In the genomic region with DNA sequence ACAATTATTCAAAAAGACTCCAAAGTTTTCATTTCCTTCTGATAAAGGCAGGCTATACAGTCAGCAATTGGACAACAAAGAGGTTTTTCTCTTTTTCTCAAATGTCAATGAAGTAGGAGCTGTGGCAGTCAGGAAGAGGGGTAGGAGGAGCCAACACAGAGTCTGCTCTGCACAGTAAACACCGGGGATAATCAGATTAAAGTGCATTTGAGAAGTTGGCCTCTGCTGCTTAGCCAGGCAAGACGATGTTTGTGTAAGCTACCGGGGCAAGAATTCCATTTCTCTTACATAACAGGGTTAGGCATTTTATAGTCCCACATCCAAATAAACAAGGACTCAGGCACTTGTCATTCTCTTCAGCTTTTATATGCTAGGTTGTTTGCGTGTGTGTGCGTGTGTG, we compare ENCODE assay signal across 11 mouse cellular contexts.
DNase-seq lines count a peak whose midpoint lies in the region; ATAC-seq lines count a peak whose summit lies in the region.
"Had no signal": no experiment of that assay in that cellular context is flagged by ENCODE, and none has a peak within 500 bp of the region (broad histone marks: within the 10 kb centered on the region; RNA-seq: fewer than 3 reads in every experiment).

No protein-coding gene starts in this region.

- DNase-seq in kidney, adult 8-10 months = peak; percentile 55 to 84
- DNase-seq in left cerebral cortex, adult 8-10 months (ENCODE audit: low spot score in 2 of 2) = no peak
- DNase-seq: cerebellum, adult 2 months had no signal

- ATAC-seq in hindbrain, embryonic 16.5 days = 0 out of 2 replicates have a peak, but pooled peaks have one; percentile 37
- no peak for ATAC-seq in hindbrain, embryonic 13.5 days (ENCODE audit: low FRiP score)
- peak; percentile 71; the same call in 1 of the 2 replicates for ATAC-seq in midbrain, embryonic 13.5 days
- no peak for ATAC-seq in frontal cortex, adult (ENCODE audit: low TSS enrichment)
- ATAC-seq in cerebellum, adult (ENCODE audit: insufficient number of reproducible peaks, low FRiP score, low TSS enrichment) = no peak
- ATAC-seq: forebrain, embryonic 14.5 days had no signal

- H3K4me1 ChIP-seq in hindbrain, embryonic 16.5 days (ENCODE audit: control insufficient read depth, insufficient read depth, low read depth, low read length) = no peaks in the 10 kb centered on the region; the same call in 1 of the 2 replicates
- no peaks in the 10 kb centered on the region; the same call in 1 of the 2 replicates for H3K4me1 ChIP-seq in hindbrain, embryonic 13.5 days (replicated peaks)
- H3K4me1 ChIP-seq in brown adipose tissue, adult 24 weeks (ENCODE audit: control insufficient read depth, insufficient read depth, insufficient read length, low read length) = peaks cover 5% of the 10 kb centered on the region; the same call in 1 of the 2 replicates
- peaks cover 9% of the 10 kb centered on the region; the same call in 1 of the 2 replicates for H3K4me1 ChIP-seq in midbrain, embryonic 13.5 days (replicated peaks)

- H3K9me3 ChIP-seq in hindbrain, embryonic 16.5 days (ENCODE audit: control insufficient read depth, low read length) = no peaks in the 10 kb centered on the region
- H3K9me3 ChIP-seq in hindbrain, embryonic 13.5 days = no peaks in the 10 kb centered on the region
- H3K9me3 ChIP-seq in midbrain, embryonic 13.5 days = no peaks in the 10 kb centered on the region
- H3K9me3 ChIP-seq: limb, embryonic 15.5 days had no signal

- H3K9ac ChIP-seq in hindbrain, embryonic 16.5 days (ENCODE audit: low read depth, low read length) = no peak overlapping the region
- no peak overlapping the region for H3K9ac ChIP-seq in hindbrain, embryonic 13.5 days
- H3K9ac ChIP-seq in midbrain, embryonic 13.5 days (replicated peaks) = no peak overlapping the region
- H3K9ac ChIP-seq: limb, embryonic 15.5 days had no signal

- WGBS in hindbrain, embryonic 16.5 days = 49% methylated on average over 5 of the region's 5 CpGs
- WGBS in hindbrain, embryonic 13.5 days = 60% methylated on average over 5 of the region's 5 CpGs
- 26% methylated on average over 5 of the region's 5 CpGs for WGBS in midbrain, embryonic 13.5 days

- no peak overlapping the region for H3K4me3 ChIP-seq in hindbrain, embryonic 16.5 days (ENCODE audit: low read length)
- H3K4me3 ChIP-seq in hindbrain, embryonic 13.5 days = no peak overlapping the region
- H3K4me3 ChIP-seq in brown adipose tissue, adult 24 weeks (ENCODE audit: insufficient read depth, low read depth, low read length) = no peak overlapping the region
- H3K4me3 ChIP-seq in midbrain, embryonic 13.5 days (replicated peaks) = no peak overlapping the region
- H3K4me3 ChIP-seq: limb, embryonic 15.5 days had no signal

- no peak overlapping the region for H3K4me2 ChIP-seq in hindbrain, embryonic 16.5 days (ENCODE audit: low read length)
- H3K4me2 ChIP-seq in hindbrain, embryonic 13.5 days = no peak overlapping the region
- H3K4me2 ChIP-seq in midbrain, embryonic 13.5 days (replicated peaks) = no peak overlapping the region
- H3K4me2 ChIP-seq: limb, embryonic 15.5 days had no signal

- no peak overlapping the region for H3K27ac ChIP-seq in hindbrain, embryonic 16.5 days (ENCODE audit: low read depth, low read length)
- H3K27ac ChIP-seq in hindbrain, embryonic 13.5 days = no peak overlapping the region
- H3K27ac ChIP-seq in brown adipose tissue, adult 24 weeks (replicated peaks; ENCODE audit: low read depth, low read length) = peak overlapping the region; percentile 80
- no peak overlapping the region for H3K27ac ChIP-seq in midbrain, embryonic 13.5 days
- H3K27ac ChIP-seq: limb, embryonic 15.5 days had no signal

- H3K36me3 ChIP-seq in hindbrain, embryonic 16.5 days (ENCODE audit: control insufficient read depth, insufficient read depth, low read length) = no peaks in the 10 kb centered on the region
- H3K36me3 ChIP-seq in hindbrain, embryonic 13.5 days = no peaks in the 10 kb centered on the region
- H3K36me3 ChIP-seq in midbrain, embryonic 13.5 days = no peaks in the 10 kb centered on the region
- H3K36me3 ChIP-seq: limb, embryonic 15.5 days had no signal

- no peaks in the 10 kb centered on the region for H3K27me3 ChIP-seq in hindbrain, embryonic 16.5 days (replicated peaks; ENCODE audit: control insufficient read depth, insufficient read depth, low read length)
- H3K27me3 ChIP-seq in hindbrain, embryonic 13.5 days = no peaks in the 10 kb centered on the region
- no peaks in the 10 kb centered on the region for H3K27me3 ChIP-seq in midbrain, embryonic 13.5 days
- H3K27me3 ChIP-seq: limb, embryonic 15.5 days had no signal

Comparison
In these comparisons a context has a peak if more than half of its experiments do, and no peak if none do; other contexts are left out.
1. ATAC-seq: peak in hindbrain, embryonic 16.5 days (single experiment) and midbrain, embryonic 13.5 days (single experiment); none in hindbrain, embryonic 13.5 days (single experiment), frontal cortex, adult (single experiment) and cerebellum, adult (single experiment).
2. DNase-seq: peak in kidney, adult 8-10 months (2 of 2); none in left cerebral cortex, adult 8-10 months (0 of 2).